Mouse (Mus musculus) thymus, adult 2 months (tissue): ENCODE measurements around the gene Olfr859. TPM values are rescaled to one million over a fixed set of nuclear protein-coding genes. Genes with fewer than 3 reads are reported as not detected.
"Not testable (repeated sequence)": the region's sequence is repeated elsewhere in the genome, so short reads cannot be mapped to it uniquely, and the experiment has no call there.

Experiments
- DNase-seq: peaks from one replicate; pipeline ENCODE4 v3.0.0; 2021
- H3K27ac ChIP-seq: fragments of 200-500 bp; 2 replicates; pipeline ENCODE4 v1.5.1; 2012; ENCODE audit warnings: low read length, control low read depth; ENCODE audit not compliant: control insufficient read depth, insufficient read depth
- H3K27me3 ChIP-seq: fragments of 200-500 bp; 2 replicates; pipeline ENCODE4 v1.6.1; 2012; ENCODE audit warnings: mild to moderate bottlenecking, low read length, moderate library complexity, mixed read lengths; ENCODE audit not compliant: control insufficient read depth, insufficient read depth
- H3K36me3 ChIP-seq: fragments of 200-500 bp; 2 replicates; pipeline ENCODE4 v1.6.1; 2012; ENCODE audit warnings: mild to moderate bottlenecking, low read length, moderate library complexity; ENCODE audit not compliant: control insufficient read depth, insufficient read depth
- H3K4me1 ChIP-seq: fragments of 200-500 bp; replicated peaks from 2 replicates; pipeline ENCODE4 v1.6.1; 2012; ENCODE audit warnings: low read length; ENCODE audit not compliant: control insufficient read depth, insufficient read depth
- H3K4me3 ChIP-seq: fragments of 200-500 bp; 2 replicates; pipeline ENCODE4 v1.5.1; 2012; ENCODE audit warnings: mild to moderate bottlenecking, low read length, control low read depth, moderate library complexity; ENCODE audit not compliant: control insufficient read depth, insufficient read depth
- CTCF ChIP-seq: fragments of 200-500 bp; IDR thresholded peaks from 2 replicates; pipeline ENCODE4 v1.5.1; 2012; ENCODE audit warnings: mild to moderate bottlenecking, control low read depth, low read length, moderate library complexity, borderline replicate concordance; ENCODE audit not compliant: control insufficient read depth, poor library complexity, insufficient read depth; ENCODE audit errors: extremely low read depth
- POLR2A ChIP-seq: fragments of 200-500 bp; IDR thresholded peaks from 2 replicates; pipeline ENCODE4 v1.6.1; 2012; ENCODE audit warnings: mild to moderate bottlenecking, low read length, control low read depth, moderate library complexity; ENCODE audit not compliant: control insufficient read depth, poor library complexity, insufficient read depth; ENCODE audit errors: extremely low read depth
- WGBS: fragments of 180-500 bp; shearing (Covaris S2); methylation state at CpG from one replicate; pipeline ENCODE4 v1.1.7; 2018; 5-methylcytosine and 5-hydroxymethylcytosine counted together
- polyA plus RNA-seq: library from polyadenylated mRNA; depleted of rRNA; stranded (reverse); fragments of >200 nt; gene quantifications from 2 replicates; pipeline ENCODE4 v1.2.3, GENCODE M21; 2012; rRNA removed

Olfr859 gene
- not detected in 2 replicates for polyA plus RNA-seq

GRCm38 (mm10) chr9:19804606-19805005 lies at the start of gene Olfr859:
Olfr859 (plus strand) TSS chr9:19804906.
- not testable (repeated sequence) for H3K27me3 ChIP-seq, H3K4me1 ChIP-seq, H3K27ac ChIP-seq, DNase-seq, H3K4me3 ChIP-seq, H3K36me3 ChIP-seq
- 71% methylated on average over 1 of the region's 1 CpGs for WGBS

GRCm38 (mm10) chr9:19769136-19769535 lies 35.6 kb upstream of the Olfr859 start:
- DNase-seq: no peak
- 89% methylated on average over 14 of the region's 14 CpGs for WGBS
- Histone ChIP-seq H3K27ac (no peak overlapping the region), H3K27me3 (no peaks in the 10 kb centered on the region), H3K4me3 (no peak overlapping the region), H3K4me1 (no peaks in the 10 kb centered on the region), H3K36me3 (no peaks in the 10 kb centered on the region)
- no peak for TF ChIP-seq CTCF
- no peak for TF ChIP-seq POLR2A

GRCm38 (mm10) chr9:19769701-19770100 lies 35.0 kb upstream of the Olfr859 start:
- H3K36me3 ChIP-seq: no peaks in the 10 kb centered on the region
- H3K4me3 ChIP-seq: no peak overlapping the region
- WGBS: 96% methylated on average over 14 of the region's 14 CpGs
- TF ChIP-seq CTCF (no peak), POLR2A (no peak)
- no peak overlapping the region for H3K27ac ChIP-seq
- no peaks in the 10 kb centered on the region for H3K4me1 ChIP-seq
- H3K27me3 ChIP-seq: no peaks in the 10 kb centered on the region
- DNase-seq: no peak

- DNase-seq: no peak
- TF ChIP-seq CTCF (no peak), POLR2A (no peak)
- H3K4me1 ChIP-seq: no peaks in the 10 kb centered on the region
- no peaks in the 10 kb centered on the region for H3K27me3 ChIP-seq
- H3K36me3 ChIP-seq: no peaks in the 10 kb centered on the region
- H3K27ac ChIP-seq: no peak within 1 kb of the TSS
- no peak within 1 kb of the TSS for H3K4me3 ChIP-seq
Observed at GRCm38 (mm10) chr9:19779983-19780382, 24.7 kb upstream of the Olfr859 start, which contains the start of gene Olfr58. Olfr58 (plus strand) TSS chr9:19780283.

GRCm38 (mm10) chr9:19803000-19803399 lies 1.7 kb upstream of the Olfr859 start:
- Histone ChIP-seq H3K27me3 (no peaks in the 10 kb centered on the region), H3K4me3 (no peak overlapping the region), H3K27ac (no peak overlapping the region), H3K4me1 (no peaks in the 10 kb centered on the region), H3K36me3 (no peaks in the 10 kb centered on the region)
- TF ChIP-seq CTCF: no peak
- TF ChIP-seq POLR2A: no peak
- 83% methylated on average over 1 of the region's 1 CpGs for WGBS
- DNase-seq: no peak

GRCm38 (mm10) chr9:19849647-19850046 lies 44.9 kb downstream of the Olfr859 start, which contains the start of gene Olfr860:
Olfr860 (minus strand) TSS chr9:19849747.
- DNase-seq: no peak
- no peaks in the 10 kb centered on the region for H3K4me1 ChIP-seq
- H3K4me3 ChIP-seq: no peak within 1 kb of the TSS
- H3K27ac ChIP-seq: no peak within 1 kb of the TSS
- H3K27me3 ChIP-seq: no peaks in the 10 kb centered on the region
- no peaks in the 10 kb centered on the region for H3K36me3 ChIP-seq
- WGBS: 86% methylated on average over 1 of the region's 1 CpGs
- TF ChIP-seq POLR2A: no peak
- no peak for TF ChIP-seq CTCF

Other genes with a start within 250 kb of the Olfr859 start
- not detected in 2 replicates for gene Olfr854, start 237.5 kb upstream of the Olfr859 start, polyA plus RNA-seq
- not detected in 2 replicates for gene Olfr855, start 222.3 kb upstream of the Olfr859 start, polyA plus RNA-seq
- gene Zfp317, start 182.8 kb upstream of the Olfr859 start, polyA plus RNA-seq: 9.7 and 10.9 TPM in 2 replicates
- gene Olfr857, start 95.5 kb upstream of the Olfr859 start, polyA plus RNA-seq: not detected in 2 replicates
- gene Olfr58, start 24.6 kb upstream of the Olfr859 start, polyA plus RNA-seq: not detected in 2 replicates
- not detected in 2 replicates for gene Olfr860, start 44.8 kb downstream of the Olfr859 start, polyA plus RNA-seq
- gene Olfr862, start 83.1 kb downstream of the Olfr859 start, polyA plus RNA-seq: not detected in 2 replicates
- not detected in 2 replicates for gene Olfr77, start 112.0 kb downstream of the Olfr859 start, polyA plus RNA-seq
- gene Olfr866, start 223.1 kb downstream of the Olfr859 start, polyA plus RNA-seq: not detected in 2 replicates